Mouse (Mus musculus) testis, postnatal 14 days (tissue): ENCODE results near the gene Nemp2.

Experiments used
- DNase-seq: peaks from one replicate; pipeline ENCODE4 v3.0.0; 2021; ENCODE audit warnings: low spot score

Gene Nemp2

DNA sequence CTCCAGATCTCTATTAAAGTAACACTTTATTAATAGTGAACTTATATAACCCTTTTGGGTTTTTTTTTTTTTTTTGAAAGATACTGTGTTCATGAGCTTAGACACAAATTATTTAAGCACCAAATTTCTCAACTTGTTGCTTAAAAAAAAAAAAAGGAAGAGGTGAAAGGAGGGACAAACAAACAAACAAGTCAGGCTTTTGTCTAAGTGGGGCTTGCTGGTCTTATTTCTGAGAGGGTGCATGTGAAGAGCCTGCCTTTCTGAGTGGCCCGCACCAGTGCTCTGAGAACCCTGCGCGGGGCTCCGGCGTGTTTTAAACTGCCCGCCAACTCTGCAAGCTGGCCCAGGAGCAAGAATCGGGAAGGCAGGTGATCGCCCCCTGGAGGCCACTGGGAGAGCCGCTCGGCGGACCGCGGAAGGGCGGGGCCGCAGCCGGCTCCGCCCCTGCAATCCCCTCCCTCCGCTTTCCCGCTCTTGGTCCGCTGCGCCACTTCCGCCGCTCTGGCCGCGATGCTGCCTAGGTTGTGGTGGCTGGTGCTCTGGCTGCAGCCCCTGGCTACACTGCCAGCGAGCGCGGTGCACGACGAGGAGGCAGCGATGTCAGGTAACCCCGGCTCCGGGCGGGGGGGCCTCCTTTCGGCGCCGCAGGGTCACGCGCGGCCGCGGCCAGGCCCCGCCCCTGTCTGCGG lies at the start of gene Nemp2:
TSS of gene Nemp2 (plus strand) at position 456 of the 689 bp plus-strand sequence.
- DNase-seq = peak; percentile 88

DNA sequence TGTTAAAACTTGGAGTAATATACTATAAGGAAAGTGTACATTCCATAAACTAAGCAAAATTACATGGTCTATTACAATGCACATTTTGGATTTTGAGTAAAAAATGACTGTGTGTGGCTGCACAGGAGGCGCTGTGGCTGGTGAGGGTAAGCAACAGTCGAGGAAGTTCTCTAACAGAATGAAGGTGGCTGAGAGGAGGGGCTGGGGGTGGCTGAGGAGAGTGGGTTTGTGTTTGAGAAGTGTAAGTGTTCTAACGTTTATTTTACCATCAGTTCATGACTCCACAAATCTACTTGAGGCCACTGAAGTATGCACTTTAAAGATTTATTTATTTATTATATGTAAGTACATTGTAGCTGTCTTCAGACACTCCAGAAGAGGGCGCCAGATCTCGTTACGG lies 48.8 kb upstream of the Nemp2 start:
- no peak for DNase-seq

DNA sequence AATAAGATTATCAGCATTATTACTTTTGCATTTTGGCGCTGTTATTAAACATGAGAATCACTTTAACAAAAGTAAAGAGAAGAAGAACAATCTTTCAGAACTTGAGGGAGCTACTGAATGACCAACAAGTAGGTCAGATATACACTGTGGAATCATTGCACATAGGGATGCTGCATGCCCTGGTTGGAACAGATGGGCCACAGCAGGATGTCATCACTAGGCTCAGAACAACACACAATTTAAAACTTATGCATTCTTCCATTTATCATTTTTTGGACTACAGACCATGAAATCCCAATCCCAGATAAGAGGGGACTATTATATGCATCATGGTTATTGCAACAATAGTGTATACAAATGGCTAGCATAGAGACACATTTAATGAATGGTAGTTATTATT lies 47.6 kb upstream of the Nemp2 start:
- DNase-seq = no peak

DNA sequence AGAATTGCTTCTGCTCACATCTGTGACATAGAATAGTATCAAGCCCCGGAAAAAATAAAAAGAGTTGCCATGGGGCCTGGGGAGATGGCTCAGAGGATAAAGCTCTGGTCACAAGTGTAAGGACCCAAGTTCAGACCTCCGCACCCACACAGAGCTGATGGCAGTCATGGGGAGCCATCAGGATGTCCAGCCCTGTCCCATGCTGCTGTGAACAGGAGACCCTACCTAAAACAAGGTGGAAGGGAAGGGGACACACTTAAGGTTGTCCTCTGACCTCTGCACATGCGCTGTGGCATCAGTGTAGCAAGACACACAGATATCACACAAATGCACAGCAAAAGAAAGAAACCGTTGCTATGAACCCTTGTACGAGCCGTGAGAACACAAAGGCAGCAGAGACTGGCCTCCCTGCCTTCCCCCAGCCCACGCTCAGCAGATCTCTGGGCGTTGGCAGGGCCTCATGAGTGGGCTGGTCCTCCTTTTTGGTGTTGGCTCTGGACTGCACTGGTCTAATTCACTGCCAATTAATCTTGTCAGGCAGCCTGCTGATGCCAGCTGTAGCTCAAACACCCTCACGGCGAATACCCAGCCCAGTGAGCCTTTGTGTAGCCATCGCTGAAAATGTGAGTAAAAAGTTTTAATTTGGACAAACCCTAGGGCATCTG lies 33.4 kb upstream of the Nemp2 start:
- peak; percentile 70 for DNase-seq

DNA sequence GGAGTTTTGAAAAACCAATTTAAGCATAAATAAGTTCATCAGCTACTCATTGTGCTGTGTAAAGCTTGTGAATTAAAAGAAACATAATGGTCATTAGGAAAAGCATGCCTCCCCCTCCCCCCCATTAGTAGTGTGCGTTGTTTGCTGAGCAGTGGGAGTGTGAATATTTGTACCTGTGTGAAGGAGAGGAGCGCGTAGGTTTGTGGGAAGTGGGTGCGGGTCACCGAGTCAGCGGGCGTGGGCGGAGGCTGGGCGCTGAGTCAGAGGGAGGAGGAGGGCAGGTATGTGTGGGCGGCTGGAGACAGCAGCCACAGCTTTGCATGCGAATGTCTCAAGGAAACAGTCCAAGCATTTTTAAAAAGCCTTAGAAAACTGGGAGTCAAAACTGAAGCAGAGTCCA lies 32.7 kb upstream of the Nemp2 start:
- peak; percentile 70 for DNase-seq

DNA sequence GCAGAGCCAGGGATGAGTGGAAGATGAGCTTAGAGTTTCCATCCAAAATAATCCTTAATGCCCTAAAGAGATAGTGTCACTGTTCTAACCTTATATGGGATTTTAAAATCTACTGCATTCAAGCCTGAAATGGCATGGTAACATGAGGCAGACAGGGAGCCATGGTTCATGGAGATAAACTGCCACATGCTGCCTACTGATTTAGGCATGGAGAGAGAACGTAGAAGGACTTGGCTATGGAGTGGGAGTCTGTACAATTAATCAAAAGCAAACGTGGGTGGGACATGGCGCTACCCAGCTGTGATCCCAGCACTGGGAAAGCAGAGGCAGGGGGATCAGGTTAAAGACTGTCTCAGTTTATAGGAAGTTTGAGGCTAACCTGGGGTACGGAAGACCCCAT lies 32.1 kb upstream of the Nemp2 start:
- DNase-seq = no peak

DNA sequence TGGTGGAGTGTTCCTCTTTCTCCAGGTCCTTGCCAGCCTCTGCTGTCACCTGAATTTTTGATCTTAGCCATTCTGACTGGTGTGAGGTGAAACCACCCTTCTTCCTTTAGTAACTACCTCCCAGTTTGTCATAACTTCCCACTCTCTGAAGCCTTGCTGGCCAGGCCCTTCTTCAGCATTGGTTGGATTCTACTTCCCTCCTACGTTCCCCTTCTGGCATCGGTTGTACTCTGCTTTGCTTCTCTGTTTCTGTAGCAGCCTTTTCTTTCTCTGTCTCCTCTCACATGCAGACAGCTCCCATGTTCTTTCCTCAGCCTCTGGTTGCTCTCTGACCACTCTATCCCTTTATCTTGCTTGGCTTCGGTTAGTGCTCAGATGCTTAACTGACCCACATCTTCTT lies 29.0 kb upstream of the Nemp2 start:
- DNase-seq = no peak

DNA sequence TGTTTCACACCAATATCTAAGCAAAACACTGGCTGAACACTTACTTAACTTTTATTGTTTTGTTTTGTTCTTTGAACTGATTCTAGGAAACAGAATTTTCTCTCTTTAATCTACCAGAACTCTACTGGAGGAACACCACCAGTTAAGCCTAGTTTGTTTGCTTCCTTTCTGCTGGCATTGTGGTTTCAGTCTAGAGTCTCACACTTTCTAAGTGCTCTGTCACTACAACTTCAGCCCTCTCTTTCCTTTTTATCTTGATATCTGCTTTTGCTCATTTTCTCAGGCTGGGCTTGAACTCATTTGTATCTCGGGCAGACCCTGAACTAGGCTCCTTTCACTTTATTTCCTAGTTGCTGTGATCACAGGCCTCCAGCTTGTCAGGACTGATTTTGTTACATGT lies 22.8 kb upstream of the Nemp2 start:
- no peak for DNase-seq

DNA sequence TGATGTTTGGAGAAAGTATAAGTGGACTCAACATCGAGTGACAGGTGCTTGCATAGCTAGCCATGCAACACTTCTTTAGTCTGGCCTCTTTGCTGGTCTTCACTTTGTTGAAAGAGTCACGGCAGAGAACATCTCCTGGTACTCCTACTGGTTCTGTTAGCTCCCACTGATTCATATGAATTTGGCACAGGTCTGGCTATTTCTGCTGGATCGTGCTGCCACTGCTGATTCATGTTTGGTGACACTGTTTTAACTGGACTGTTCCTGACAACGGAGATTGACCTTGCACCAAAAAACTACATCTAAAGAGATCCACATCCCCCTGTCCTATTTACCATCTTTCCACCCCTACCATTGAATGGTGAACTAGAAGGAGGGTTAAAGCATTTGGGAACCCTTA lies 22.0 kb upstream of the Nemp2 start:
- DNase-seq = no peak

DNA sequence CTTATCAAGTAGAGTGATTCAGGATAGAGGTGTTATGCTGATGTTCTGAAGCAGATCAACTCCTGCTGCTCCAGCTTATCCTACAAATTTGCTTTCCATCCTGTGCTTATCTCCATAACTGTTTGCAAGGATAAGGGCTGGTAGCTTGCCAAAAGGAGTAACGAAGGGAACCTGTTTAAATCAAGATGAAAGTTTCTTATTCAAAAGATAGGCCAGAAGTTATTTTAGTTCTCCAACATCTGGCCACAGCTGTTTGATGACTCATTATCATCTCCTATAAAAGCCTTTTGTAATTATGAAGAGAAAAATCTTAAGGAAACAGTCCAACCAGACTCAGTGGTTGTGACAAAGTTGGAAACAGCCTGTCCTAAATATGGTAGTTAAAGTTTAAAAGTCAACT lies 12.3 kb upstream of the Nemp2 start:
- DNase-seq = no peak

DNA sequence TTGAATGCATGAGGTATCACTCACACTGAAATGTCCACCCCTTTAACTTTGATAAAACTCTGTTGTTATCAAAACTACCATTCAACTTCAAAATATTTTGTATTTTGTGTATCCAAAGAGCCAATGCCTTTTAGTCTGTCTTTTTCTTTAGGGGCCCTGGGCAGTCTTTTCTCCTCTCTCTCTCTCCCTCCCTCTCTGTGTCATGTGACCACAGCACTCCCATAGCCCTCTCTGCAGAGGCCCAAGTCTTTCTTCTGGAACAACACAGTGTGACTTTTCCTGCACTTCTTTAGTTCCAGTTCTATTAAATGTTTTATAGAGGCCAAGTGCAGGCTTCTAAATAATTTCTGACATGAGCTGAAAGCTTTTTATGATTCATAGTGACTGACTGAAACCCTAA lies 10.1 kb upstream of the Nemp2 start:
- DNase-seq = no peak

DNA sequence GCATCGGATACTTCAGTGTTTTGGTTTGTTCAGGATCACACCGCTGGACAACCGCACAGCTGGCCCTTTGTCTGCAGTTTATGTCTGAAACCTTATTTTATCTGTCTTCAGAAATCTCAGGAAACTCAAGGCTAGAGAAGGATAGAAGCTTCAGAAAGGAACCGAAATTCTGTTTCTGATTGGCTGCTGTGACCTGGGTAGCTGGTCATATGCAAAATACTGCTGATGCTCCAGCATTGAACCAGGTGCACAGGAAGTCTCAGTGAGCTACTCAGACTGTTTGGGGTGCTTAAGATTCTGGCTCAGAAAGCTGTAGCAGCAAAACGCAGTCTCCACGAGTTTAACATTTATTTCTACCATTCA lies 415 bp downstream of the Nemp2 start:
- peak; percentile 12 for DNase-seq

DNA sequence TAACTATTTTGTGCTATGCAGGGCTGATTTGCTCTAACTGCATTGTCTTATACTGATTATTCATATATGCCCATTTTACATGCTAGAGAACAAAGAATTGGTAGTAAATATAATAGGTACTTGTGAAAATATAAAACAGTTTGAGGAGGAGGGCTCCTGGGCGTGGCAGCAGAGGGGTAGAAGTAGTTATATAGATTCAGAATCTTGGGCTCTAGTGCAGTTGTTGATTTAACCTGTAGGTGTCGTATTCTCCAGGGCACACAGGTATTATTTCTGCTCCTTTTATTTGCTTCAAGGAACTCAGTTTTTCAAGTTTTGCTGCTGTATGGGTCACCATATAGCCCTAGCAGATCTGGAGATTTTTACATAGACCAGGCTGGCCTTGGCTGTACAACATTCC lies 1.1 kb downstream of the Nemp2 start:
- DNase-seq = no peak

DNA sequence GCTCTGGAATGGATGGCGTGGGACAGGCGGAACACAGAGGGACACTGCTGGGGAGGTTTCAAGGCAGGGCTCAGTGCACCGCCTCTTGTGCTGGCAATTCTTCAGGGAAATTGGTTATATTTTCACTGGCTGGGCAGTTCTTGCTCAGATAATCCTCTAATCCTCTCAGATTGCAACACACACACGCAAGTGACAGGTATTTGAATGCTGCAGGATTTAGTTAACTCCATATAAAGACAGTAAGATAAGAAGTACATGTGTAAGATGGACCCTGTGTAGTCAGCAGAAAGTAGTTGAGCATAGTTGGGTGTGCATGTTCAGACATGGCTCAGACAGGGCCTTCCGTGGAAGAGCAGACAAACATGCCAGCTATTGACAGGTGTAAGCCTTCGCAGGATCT lies 3.7 kb downstream of the Nemp2 start:
- DNase-seq = no peak

DNA sequence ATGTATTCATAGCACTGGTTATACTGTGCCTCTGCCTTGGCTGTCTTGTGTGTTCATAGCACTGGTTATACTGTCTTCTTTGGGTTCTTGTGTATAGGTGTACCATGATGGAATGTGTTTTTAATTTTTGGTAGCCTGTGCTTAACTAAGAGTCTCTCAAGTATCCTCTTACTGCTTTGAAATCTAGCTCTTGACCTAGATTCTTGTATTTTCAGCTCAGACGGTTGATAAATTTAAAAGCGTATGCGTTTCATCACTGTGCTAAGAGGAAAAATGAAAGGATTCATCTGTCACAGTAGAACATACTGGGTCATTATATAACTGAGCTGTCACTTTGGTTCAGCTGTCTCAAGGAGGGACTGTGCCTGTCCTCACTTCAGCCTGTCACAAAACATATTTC lies 5.4 kb downstream of the Nemp2 start:
- no peak for DNase-seq

DNA sequence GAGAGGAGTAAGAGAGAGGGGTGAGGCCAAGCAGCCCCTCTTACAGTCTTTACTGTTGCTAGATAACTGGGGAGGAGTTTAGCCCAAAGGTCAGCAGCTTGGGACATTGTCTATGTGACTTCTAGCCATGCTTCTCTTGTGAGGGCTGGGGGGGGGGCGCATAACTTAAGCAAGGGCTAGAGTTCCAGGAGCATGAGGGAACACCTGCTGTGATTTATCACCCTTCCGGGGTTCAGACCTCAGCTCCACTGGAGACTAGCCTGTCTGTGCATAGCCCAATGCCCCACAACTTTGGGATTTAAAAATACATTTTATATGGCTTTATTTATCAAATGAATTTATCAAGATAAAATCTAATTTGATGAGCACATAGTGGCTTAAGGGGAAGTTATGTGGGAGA lies 7.6 kb downstream of the Nemp2 start:
- no peak for DNase-seq

DNA sequence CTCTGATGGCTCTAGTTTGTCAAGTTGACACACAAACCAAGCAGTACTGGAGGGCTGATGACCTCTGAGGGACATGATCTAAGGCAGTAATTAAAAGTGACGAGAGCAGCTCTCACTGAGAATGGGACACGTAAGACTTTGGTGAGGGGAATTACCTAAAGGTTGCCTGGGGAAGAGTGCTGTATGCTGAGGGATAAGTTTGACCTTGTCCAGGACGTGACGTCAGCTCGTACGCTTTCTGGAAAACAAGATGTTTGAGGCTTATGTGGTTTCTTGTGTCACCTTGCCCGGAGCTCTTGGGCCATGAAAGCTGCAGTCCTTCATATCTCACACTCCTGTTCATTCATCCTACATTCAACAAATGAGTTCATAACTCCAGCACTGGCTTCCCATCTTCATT lies 8.6 kb downstream of the Nemp2 start:
- no peak for DNase-seq

DNA sequence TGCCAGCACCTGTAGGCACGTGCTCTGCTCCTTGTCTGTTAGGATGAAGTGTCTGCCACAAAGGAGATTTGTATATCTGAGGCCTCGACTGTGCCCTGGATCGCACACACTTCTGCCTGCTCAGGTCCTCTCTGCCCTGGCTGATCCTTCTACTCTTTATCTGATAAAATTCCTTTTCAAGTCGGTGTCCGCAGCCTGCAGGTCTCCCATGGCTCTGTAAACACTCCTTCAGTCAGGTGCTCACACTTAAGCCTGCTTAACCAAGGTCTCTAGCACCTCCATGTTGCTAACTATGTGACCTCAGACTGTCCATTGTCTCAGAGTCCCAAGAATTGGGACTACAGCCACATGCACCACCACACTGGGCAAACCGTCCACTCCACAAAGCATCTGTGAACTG lies 9.8 kb downstream of the Nemp2 start:
- DNase-seq = no peak

DNA sequence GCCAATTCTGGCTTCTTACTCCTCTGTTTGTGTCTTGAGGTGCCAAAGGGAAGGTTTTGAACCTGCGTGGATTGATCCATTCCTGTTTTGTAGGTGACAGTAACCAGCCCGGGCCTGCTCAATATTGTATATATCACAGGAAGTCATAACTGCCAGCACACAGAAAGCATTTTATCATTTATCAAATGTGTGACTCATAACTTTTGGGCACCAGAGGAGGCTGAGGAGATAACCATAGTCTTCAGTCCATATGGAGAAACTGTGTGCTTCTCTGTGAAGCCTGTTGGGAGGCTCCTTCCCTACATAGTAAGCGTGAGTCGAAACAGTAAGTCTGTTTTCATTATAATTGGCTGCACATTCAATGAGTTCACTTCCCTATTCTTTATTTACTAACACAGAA lies 10.2 kb downstream of the Nemp2 start:
- DNase-seq = no peak

DNA sequence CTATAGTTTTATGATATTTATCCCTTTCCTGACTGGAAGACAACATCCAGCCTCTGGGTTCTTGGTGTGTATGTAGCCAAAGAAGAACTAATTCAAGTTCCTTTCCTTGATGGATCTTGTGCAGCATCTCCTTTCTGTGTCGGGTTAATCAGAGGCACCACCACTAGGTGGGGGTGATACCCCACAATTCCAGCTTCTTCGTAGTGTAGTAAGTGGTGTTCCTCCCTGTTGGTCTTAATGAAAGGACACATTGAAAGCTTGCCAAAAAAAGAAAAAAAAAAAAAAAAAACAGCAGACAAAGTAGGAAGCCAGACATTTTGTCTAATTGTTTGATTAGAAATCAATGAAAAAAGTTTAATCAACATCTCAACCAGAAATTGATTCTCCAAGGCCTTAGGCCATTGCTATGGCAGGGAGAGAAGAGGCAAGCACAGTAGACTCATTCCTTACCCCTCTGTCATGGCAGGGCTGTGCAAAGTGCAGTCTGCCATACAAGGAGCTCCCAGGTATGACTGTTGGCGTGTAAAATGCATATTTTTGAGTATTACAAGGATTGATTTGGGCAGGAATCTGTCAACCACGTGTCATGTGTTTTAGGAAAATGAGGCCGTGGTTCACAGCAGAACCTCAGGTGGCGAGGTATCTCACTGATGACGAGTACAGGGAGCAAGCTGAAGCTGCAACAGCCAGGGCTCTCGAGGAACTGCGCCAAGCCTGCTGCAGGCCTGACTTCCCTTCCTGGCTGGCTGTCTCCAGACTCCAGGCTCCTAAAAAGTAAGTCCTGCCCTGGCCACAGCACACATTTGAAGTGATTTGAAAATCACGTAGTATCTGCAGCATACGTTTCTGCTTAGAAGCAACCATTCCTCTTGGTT lies 17.9 kb downstream of the Nemp2 start:
- no peak for DNase-seq

DNA sequence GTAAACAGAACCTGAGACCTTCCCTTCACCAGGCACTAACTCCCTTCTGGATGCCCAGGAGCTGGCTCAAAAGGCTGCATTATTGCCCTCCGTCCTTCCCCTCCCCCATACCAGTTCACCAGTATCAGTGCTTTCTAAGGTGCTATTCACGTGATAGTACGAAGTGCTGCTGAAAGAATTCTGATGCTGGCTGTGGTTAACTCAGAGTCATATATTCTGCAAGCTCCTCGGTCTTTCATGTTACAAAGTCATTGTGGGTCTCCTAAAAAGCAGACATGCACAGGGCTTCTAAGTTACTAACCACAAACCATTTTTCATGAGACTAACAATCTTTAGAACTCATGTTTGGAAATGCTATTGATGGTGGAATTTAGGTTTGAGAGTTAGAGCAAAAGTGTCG lies 19.6 kb downstream of the Nemp2 start:
- DNase-seq = no peak

DNA sequence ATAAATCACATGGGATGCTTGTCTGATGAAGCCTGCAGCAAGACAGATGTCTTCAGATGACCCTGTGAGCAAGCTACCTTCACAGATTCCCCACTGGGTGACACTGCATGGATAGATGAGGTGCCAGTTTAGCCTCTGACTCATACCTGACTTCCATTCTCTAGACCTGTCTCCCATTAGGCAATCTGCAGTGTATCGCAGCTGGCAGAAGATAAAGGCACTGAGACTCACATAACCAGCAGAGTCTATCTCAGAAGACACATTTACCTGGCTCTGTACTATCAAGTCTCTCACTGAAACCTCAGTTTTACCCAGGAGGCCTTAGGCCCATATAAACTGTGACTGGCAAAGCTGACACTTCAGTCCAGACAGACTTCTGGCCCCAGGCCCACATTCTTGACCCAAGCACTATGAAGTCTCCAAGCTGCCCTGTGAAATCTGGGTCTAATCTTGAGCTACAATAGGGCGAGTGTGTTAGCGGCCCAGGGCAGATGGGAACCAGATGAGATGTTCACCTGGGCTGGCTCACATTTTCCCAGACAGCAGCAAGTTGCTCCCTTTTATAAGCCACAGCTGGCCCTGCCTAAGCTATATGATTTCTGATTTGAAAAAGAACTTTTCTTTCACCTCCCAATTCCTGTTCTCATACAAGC lies 22.2 kb downstream of the Nemp2 start:
- no peak for DNase-seq

DNA sequence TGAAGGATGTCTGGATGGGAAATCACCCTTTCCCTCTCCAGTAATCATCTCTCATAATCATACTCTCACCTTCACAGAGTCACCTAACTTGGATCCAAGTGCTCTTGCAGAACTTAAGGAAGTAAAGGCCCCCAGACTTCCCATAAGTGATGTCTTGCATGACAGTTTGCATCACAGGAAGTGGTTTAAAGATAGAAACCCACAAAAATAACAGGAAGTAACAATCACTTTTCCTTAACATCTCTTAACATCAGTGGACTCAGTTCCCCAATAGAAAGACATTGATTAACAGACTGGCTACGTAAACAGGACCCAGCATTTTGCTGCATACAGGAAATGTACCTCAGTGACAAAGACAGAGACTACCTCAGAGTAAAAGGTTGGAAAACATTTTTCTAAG lies 22.9 kb downstream of the Nemp2 start:
- no peak for DNase-seq
